Mouse (Mus musculus): ENCODE results near the gene Zfp82.

Gene Zfp82

DNA sequence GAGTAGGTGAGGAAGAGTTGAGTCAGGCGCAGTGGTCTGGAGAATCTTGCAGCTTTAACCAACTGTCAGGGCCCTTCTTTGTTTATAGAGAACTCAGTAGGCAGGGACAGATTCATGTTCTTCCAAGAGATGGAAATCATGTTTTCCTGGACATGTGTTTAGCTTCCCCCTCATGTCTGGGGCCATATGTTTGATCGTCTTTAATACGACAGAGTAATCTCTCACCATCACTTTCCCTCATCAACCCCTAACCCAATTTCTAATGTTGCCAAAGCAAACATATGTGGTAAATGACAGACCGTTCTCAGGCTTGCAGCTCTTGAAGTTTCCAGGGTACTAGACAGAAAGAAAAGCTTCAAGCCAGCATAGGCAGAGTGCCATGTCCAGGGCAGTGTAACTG is 24.6 kb downstream of the Zfp82 start:
- DNase-seq (ENCODE audit: low spot score): no peak

- no peak for DNase-seq (ENCODE audit: low spot score)
These were observed 28.3 kb downstream of the Zfp82 start for GRCm38 (mm10) chr7:30044354-30044753.

- no peak for DNase-seq (ENCODE audit: low spot score)
These were observed 38.4 kb downstream of the Zfp82 start for GRCm38 (mm10) chr7:30034331-30034730.

DNA sequence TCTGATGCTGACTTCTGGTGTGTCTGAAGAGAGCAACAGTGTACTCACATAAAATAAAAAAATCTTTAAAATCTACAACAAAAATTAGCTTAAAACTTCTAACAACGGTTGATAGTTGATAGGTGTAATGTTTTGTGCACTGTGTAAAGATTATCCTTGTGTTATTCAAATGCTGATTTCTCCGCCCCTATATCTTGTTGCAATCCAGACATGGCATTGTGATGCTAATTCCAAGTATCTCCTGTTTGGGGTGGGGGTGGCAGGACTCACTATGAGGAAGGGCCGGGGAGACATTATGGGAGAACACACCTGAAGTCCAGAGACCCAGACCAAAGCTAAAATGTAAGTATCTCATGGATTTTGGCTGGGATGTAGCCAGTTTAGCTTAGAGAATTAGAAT is 41.3 kb downstream of the Zfp82 start:
- no peak for DNase-seq (ENCODE audit: low spot score)

- no peak for DNase-seq (ENCODE audit: low spot score)
These were observed 42.0 kb downstream of the Zfp82 start for GRCm38 (mm10) chr7:30030677-30031076.

DNA sequence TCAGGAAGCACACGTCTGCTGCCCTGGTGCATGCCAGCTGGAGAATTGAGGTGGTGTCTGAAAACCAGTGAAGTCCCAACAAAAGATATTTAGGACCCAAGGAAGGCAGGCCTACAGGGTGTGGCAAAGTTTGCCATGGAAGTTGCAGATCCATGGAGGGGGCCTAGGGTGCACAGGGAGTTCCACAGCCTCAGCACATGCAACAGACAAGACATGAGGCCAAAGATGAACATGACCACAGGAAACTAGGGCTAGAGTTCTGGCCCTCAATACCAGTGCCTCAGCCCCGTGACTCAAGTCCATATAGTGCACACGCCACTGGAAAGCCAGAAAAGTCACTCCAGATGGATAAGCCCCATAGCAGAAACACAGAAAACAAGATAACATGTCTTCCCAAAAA is 44.1 kb downstream of the Zfp82 start:
- DNase-seq (ENCODE audit: low spot score): no peak

DNA sequence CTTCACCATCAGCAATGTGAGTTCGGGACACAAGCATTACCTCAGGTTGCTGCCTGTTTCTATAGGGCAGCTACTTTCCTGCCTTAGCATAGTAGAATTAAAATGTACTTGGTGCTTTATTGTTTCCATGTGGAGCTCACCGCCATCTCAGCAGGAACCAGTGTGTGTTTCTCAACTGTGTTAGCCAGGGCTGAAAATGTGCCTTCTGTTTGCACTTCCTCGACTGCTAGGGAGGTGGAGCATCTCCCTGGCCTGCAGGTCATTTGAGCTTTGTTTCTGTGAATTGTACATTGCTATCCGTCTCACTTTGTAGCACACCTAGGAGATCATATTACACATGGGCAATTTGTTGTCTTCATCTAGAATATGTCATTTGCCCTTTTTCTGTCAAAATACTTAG is 45.4 kb downstream of the Zfp82 start:
- DNase-seq (ENCODE audit: low spot score): no peak

DNA sequence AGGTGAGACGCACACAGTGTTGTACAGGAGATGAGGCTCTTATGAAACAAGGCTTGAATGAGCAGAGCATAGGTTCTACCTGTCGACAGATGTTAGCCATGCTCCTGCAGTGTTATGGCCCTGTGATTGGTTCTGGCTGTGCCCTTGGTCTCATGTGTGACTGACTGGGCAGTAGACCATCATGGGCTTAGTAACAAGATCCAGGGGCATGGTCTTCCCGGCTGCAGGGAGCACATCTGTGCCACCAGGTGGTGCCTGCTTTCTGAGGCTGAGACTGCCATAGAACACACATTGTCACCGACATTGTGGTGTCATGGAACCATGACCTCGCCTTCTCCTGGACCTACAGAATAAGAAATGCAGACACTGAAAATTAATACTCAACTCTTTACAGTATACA is 47.3 kb downstream of the Zfp82 start:
- no peak for DNase-seq (ENCODE audit: low spot score)

- no peak for DNase-seq (ENCODE audit: low spot score)
These were observed 48.9 kb downstream of the Zfp82 start for GRCm38 (mm10) chr7:30023800-30024199.

DNA sequence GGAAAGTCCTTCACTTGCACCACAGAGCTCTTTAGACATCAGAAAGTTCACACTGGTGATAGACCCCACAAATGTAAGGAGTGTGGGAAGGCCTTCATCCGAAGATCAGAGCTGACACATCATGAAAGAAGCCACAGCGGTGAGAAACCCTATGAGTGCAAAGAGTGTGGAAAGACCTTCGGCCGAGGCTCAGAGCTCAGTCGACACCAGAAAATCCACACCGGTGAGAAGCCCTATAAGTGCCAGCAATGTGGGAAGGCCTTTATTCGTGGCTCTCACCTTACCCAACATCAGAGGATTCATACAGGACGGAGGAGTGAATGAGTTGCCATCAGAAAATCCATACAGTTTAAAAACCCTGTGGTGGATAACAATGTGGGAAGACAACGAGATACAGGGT is 49.4 kb downstream of the Zfp82 start:
- no peak for DNase-seq (ENCODE audit: low spot score)

- no peak for DNase-seq (ENCODE audit: low spot score)
These were observed 53.2 kb downstream of the Zfp82 start for GRCm38 (mm10) chr7:30019543-30019942.

- DNase-seq (ENCODE audit: low spot score): no peak
These were observed 55.5 kb downstream of the Zfp82 start for GRCm38 (mm10) chr7:30017226-30017625.

- DNase-seq (ENCODE audit: low spot score): peak; percentile 71
These were observed 59.7 kb downstream of the Zfp82 start for GRCm38 (mm10) chr7:30012956-30013363.

- DNase-seq (ENCODE audit: low spot score): no peak
These were observed 62.0 kb downstream of the Zfp82 start for GRCm38 (mm10) chr7:30010551-30011195.

- no peak for DNase-seq (ENCODE audit: low spot score)
These were observed 63.2 kb downstream of the Zfp82 start for GRCm38 (mm10) chr7:30009321-30010085.

- DNase-seq (ENCODE audit: low spot score): no peak
These were observed 64.5 kb downstream of the Zfp82 start for GRCm38 (mm10) chr7:30008020-30008690.

DNA sequence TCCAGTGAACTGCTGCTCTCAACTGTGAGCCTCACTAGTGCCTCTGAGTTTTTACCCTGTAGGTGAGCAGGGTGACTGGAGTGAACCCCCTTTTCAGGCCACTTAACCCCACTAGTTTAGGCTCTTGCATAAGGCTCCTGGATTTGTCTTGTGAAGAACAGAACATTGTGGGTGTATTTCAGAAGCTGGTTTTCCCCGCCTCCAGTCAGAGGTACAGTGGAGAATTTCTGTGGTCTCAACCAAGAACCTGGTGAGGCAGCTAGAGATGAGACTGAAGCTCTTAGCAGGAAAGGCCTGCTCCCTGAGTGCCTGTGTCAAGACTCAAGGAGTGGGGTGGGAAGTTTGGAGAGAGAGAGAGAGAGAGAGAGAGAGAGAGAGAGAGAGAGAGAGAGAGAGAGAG is 65.1 kb downstream of the Zfp82 start:
- no peak for DNase-seq (ENCODE audit: low spot score)
